11 mouse cellular contexts compared by ENCODE assay signal in genomic region chr7:113769281-113769680, GRCm38 (mm10). TPM values are rescaled to one million over a fixed set of nuclear protein-coding genes. Genes with fewer than 3 reads are reported as not detected.
DNase-seq lines count a peak whose midpoint lies in the region; ATAC-seq and TF ChIP-seq lines count a peak whose summit lies in the region.
"Had no signal": no experiment of that assay in that cellular context is flagged by ENCODE, and none has a peak within 500 bp of the region (broad histone marks: within the 10 kb centered on the region; RNA-seq: fewer than 3 reads in every experiment).

No protein-coding gene starts in this region.

- H3K36me3 ChIP-seq in forebrain, embryonic 16.5 days (ENCODE audit: control insufficient read depth, insufficient read depth) = no peaks in the 10 kb centered on the region
- no peaks in the 10 kb centered on the region for H3K36me3 ChIP-seq in midbrain, embryonic 14.5 days (ENCODE audit: control insufficient read depth, insufficient read depth, low read length)
- H3K36me3 ChIP-seq: lung, embryonic 15.5 days had no signal

- WGBS in forebrain, embryonic 16.5 days = 1% methylated on average over 6 of the region's 6 CpGs
- WGBS in midbrain, embryonic 14.5 days = 9% methylated on average over 6 of the region's 6 CpGs

- no peak overlapping the region for H3K9ac ChIP-seq in forebrain, embryonic 16.5 days (replicated peaks; ENCODE audit: low read depth, low read length)
- no peak overlapping the region; the same call in 1 of the 2 replicates for H3K9ac ChIP-seq in midbrain, embryonic 14.5 days (replicated peaks; ENCODE audit: low read length)
- H3K9ac ChIP-seq: lung, embryonic 15.5 days had no signal

- peak; percentile 82 for DNase-seq in brain, embryonic 14.5 days (ENCODE audit: low read depth)
- peak; percentile 64 for DNase-seq in embryo, embryonic 10.5 days (ENCODE audit: low spot score)
- peak; percentile 55 for DNase-seq in midbrain, embryonic 14.5 days
- DNase-seq in spleen, adult 18-20 months = no peak
- no peak for DNase-seq in lung, postnatal 14 days
- no peak for DNase-seq in adrenal gland, adult 18-20 months (ENCODE audit: low spot score in 2 of 2)
- DNase-seq: left cerebral cortex, postnatal 4 days; right cerebral cortex, postnatal 4 days had no signal

- peaks cover 19% of the 10 kb centered on the region for H3K4me1 ChIP-seq in forebrain, embryonic 16.5 days (replicated peaks; ENCODE audit: control insufficient read depth, insufficient read depth, low read length)
- peaks cover 14% of the 10 kb centered on the region for H3K4me1 ChIP-seq in midbrain, embryonic 14.5 days (ENCODE audit: control insufficient read depth, insufficient read depth, low read length)

- no peak for TF ChIP-seq POLR2A in brain, embryonic 14.5 days (IDR thresholded peaks at IDR 0.05; ENCODE audit: borderline replicate concordance, extremely low read depth, insufficient read depth, insufficient read length, poor library complexity, severe bottlenecking)

- peak overlapping the region; percentile 12 for H3K4me2 ChIP-seq in forebrain, embryonic 16.5 days (ENCODE audit: low read length)
- H3K4me2 ChIP-seq in midbrain, embryonic 14.5 days (ENCODE audit: low read length) = peak overlapping the region; percentile 27
- H3K4me2 ChIP-seq: lung, embryonic 15.5 days had no signal

- no peak for ATAC-seq in forebrain, embryonic 16.5 days
- ATAC-seq in midbrain, embryonic 14.5 days (ENCODE audit: low FRiP score, low TSS enrichment) = no peak

- H3K27me3 ChIP-seq in forebrain, embryonic 16.5 days (replicated peaks; ENCODE audit: control insufficient read depth, insufficient read depth, low read length) = peaks cover 19% of the 10 kb centered on the region; the same call in 1 of the 2 replicates
- peaks cover 31% of the 10 kb centered on the region for H3K27me3 ChIP-seq in midbrain, embryonic 14.5 days (ENCODE audit: control insufficient read depth, insufficient read depth, low read length)

- no peak overlapping the region for H3K27ac ChIP-seq in forebrain, embryonic 16.5 days (ENCODE audit: low read length)
- 0 out of 2 replicates have a peak overlapping the region, but pooled peaks have one; percentile 26 for H3K27ac ChIP-seq in midbrain, embryonic 14.5 days (replicated peaks; ENCODE audit: low read depth, low read length)
- H3K27ac ChIP-seq: lung, embryonic 15.5 days had no signal

- no peak for TF ChIP-seq CTCF in brain, embryonic 14.5 days (IDR thresholded peaks at IDR 0.05; ENCODE audit: borderline replicate concordance, extremely low read depth, insufficient read depth, insufficient read length)

- H3K9me3 ChIP-seq in forebrain, embryonic 16.5 days (ENCODE audit: control insufficient read depth, low read length) = no peaks in the 10 kb centered on the region
- H3K9me3 ChIP-seq in midbrain, embryonic 14.5 days (ENCODE audit: control insufficient read depth, low read length) = 0 out of 2 replicates have a peak, but pooled peaks cover 5% of the 10 kb centered on the region
- H3K9me3 ChIP-seq: lung, embryonic 15.5 days had no signal

- no peak overlapping the region for H3K4me3 ChIP-seq in forebrain, embryonic 16.5 days (replicated peaks; ENCODE audit: low read length)
- no peak overlapping the region; the same call in 1 of the 2 replicates for H3K4me3 ChIP-seq in midbrain, embryonic 14.5 days (replicated peaks; ENCODE audit: low read depth, low read length)
- H3K4me3 ChIP-seq: lung, embryonic 15.5 days; myocyte had no signal

RNA-seq across cellular contexts. Expression of gene Spon1, which starts 3.5 kb away (rescaled TPM):
- polyA plus RNA-seq in brain, embryonic 14.5 days (2012; rRNA removed) = 17.4 and 43.4 TPM in 2 replicates
- polyA plus RNA-seq in forebrain, embryonic 16.5 days (2015; fragmentation: Nextera tagmentation; extraction: Ambion mirVana) = 13.6 and 19.3 TPM in 2 replicates
- polyA plus RNA-seq in midbrain, embryonic 14.5 days (2014; fragmentation: Nextera tagmentation; extraction: Ambion mirVana) = 35.9 and 39.6 TPM in 2 replicates
- total RNA-seq in adrenal gland, adult 18-20 months (2021) = 10 to 100 TPM in 1 of 2 experiments, 1 to 10 TPM in 1; 9.6 to 12.6 TPM

Comparison
In these comparisons a context has a peak if more than half of its experiments do, and no peak if none do; other contexts are left out.
1. DNase-seq: peak in brain, embryonic 14.5 days (single experiment), embryo, embryonic 10.5 days (single experiment) and midbrain, embryonic 14.5 days (single experiment); none in spleen, adult 18-20 months (0 of 2), lung, postnatal 14 days (single experiment) and adrenal gland, adult 18-20 months (0 of 2).